Mouse (Mus musculus) layer of hippocampus, adult 9-11 months (tissue): Measurements from ENCODE around the gene Gtf3c2.

ENCODE experiments used
- DNase-seq: peaks from one replicate; pipeline ENCODE4 v3.0.0; 2022

Gene Gtf3c2

GRCm38 (mm10) chr5:31138241-31138967 is 41.5 kb downstream of the Gtf3c2 start, which contains the start of gene Ucn:
Gene Ucn (minus strand): TSS chr5:31138829.
- DNase-seq = no peak

GRCm38 (mm10) chr5:31137658-31138057 is 42.3 kb downstream of the Gtf3c2 start:
- DNase-seq = no peak

- DNase-seq = no peak
These were observed 43.1 kb downstream of the Gtf3c2 start for GRCm38 (mm10) chr5:31136730-31137424.

GRCm38 (mm10) chr5:31126050-31126449 is 53.9 kb downstream of the Gtf3c2 start:
- no peak for DNase-seq

- no peak for DNase-seq
These were observed 56.5 kb downstream of the Gtf3c2 start for GRCm38 (mm10) chr5:31123481-31123880.

- DNase-seq = no peak
These were observed 58.8 kb downstream of the Gtf3c2 start for GRCm38 (mm10) chr5:31121111-31121510.

- DNase-seq = no peak
These were observed 63.0 kb downstream of the Gtf3c2 start for GRCm38 (mm10) chr5:31116912-31117311.

- no peak for DNase-seq
These were observed 63.6 kb downstream of the Gtf3c2 start, which contains the start of gene Trim54 for GRCm38 (mm10) chr5:31116354-31116753. Gene Trim54 (plus strand): TSS chr5:31116712.

GRCm38 (mm10) chr5:31110781-31111180 is 69.2 kb downstream of the Gtf3c2 start:
- DNase-seq = no peak

GRCm38 (mm10) chr5:31108000-31108490 is 71.9 kb downstream of the Gtf3c2 start, which contains the start of gene Slc30a3:
Gene Slc30a3 (minus strand): TSS chr5:31108237.
- no peak for DNase-seq
